Mouse (Mus musculus) bone marrow, adult 2 months (tissue): Measurements from ENCODE around the gene Dnah14.

ENCODE experiments used
- CTCF ChIP-seq: fragments of 200-500 bp; IDR thresholded peaks from 2 replicates; pipeline ENCODE4 v1.5.1; 2011; ENCODE audit warnings: low read length, control low read depth; ENCODE audit not compliant: control insufficient read depth, insufficient read depth
- POLR2A ChIP-seq: fragments of 200-500 bp; IDR thresholded peaks from 2 replicates; pipeline ENCODE4 v1.6.1; 2011; ENCODE audit warnings: low read depth, mild to moderate bottlenecking, control low read depth, low read length, borderline replicate concordance; ENCODE audit not compliant: control insufficient read depth

- TF ChIP-seq CTCF (no peak), POLR2A (no peak)
Measured at GRCm38 (mm10) chr1:181569447-181569846, 6.9 kb upstream of the Dnah14 start.
